ENCODE assay signal across 7 mouse cellular contexts in the genomic region with DNA sequence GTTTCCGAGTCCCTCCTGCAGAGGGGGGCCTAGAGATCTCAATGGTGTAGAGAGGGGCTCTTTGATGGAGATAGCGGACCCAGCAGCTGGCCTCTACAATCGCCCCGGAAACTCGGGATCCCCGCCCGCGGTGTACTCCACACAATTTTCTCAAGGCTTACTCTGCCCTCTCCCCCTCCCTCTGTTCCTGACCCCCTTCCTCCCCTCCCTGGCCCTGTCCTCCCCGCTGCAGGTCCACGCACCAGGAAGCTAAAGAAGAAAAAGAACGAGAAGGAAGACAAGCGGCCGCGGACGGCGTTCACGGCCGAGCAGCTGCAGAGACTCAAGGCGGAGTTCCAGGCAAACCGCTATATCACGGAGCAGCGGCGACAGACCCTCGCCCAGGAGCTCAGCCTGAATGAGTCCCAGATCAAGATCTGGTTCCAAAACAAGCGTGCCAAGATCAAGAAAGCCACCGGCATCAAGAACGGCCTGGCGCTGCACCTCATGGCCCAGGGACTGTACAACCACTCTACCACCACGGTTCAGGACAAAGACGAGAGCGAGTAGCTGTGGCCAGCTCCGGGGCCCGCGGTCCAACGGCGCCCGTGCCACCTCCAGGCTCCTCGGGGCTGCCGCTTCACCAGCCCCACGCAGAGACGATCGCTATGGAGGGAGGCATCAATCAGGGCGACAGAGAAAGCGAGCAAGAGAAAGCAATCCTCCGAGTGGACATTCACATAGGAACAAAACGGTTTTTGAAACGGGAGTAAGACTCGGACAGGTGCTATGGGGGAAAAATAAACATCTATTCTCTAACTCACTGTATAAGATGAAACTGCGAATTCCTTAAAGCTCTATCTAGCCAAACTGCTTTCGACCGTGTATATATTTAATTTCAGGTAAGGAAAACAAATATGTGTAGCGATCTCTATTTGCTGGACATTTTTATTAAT. TPM values are rescaled to one million over a fixed set of nuclear protein-coding genes. Genes with fewer than 3 reads are reported as not detected.
DNase-seq lines count a peak whose midpoint lies in the region; ATAC-seq lines count a peak whose summit lies in the region.

No protein-coding gene starts in this region.

- no peak overlapping the region for H3K4me2 ChIP-seq in lung, embryonic 16.5 days (ENCODE audit: low read depth, low read length)
- peak overlapping the region; percentile 42 for H3K4me2 ChIP-seq in embryonic facial prominence, embryonic 15.5 days (replicated peaks)
- H3K4me2 ChIP-seq in intestine, embryonic 15.5 days (replicated peaks): 0 out of 2 replicates have a peak overlapping the region, but pooled peaks have one; percentile 6

- WGBS in lung, embryonic 16.5 days: under 1% methylated on average over 51 of the region's 52 CpGs
- 3% methylated on average over 50 of the region's 52 CpGs for WGBS in embryonic facial prominence, embryonic 15.5 days
- WGBS in intestine, embryonic 15.5 days: 1% methylated on average over 52 of the region's 52 CpGs

- no peaks in the 10 kb centered on the region for H3K9me3 ChIP-seq in lung, embryonic 16.5 days (ENCODE audit: control insufficient read depth, low read length)
- no peaks in the 10 kb centered on the region for H3K9me3 ChIP-seq in embryonic facial prominence, embryonic 15.5 days (replicated peaks)
- H3K9me3 ChIP-seq in intestine, embryonic 15.5 days: no peaks in the 10 kb centered on the region

- ATAC-seq in lung, embryonic 16.5 days (ENCODE audit: low read depth): no peak
- no peak for ATAC-seq in embryonic facial prominence, embryonic 15.5 days (ENCODE audit: insufficient number of reproducible peaks, low FRiP score, low TSS enrichment, low read depth)
- ATAC-seq in intestine, embryonic 15.5 days: no peak

- H3K4me3 ChIP-seq in lung, embryonic 16.5 days (ENCODE audit: low read length): peak overlapping the region; percentile 5; the same call in 1 of the 2 replicates
- peak overlapping the region; percentile 28 for H3K4me3 ChIP-seq in embryonic facial prominence, embryonic 15.5 days (replicated peaks)
- 0 out of 2 replicates have a peak overlapping the region, but pooled peaks have one; percentile 3 for H3K4me3 ChIP-seq in intestine, embryonic 15.5 days (replicated peaks)

- DNase-seq in lung, adult 18-20 months: no peak
- peak; percentile 77 for DNase-seq in neural tube, embryonic 10.5 days (ENCODE audit: extremely low spot score, low spot score)
- DNase-seq in spleen, postnatal 10 days (ENCODE audit: low spot score in 2 of 2): no peak
- DNase-seq in right cerebral cortex, adult 18-20 months: no peak

- H3K4me1 ChIP-seq in lung, embryonic 16.5 days (replicated peaks; ENCODE audit: control insufficient read depth, insufficient read depth, low read length): peaks cover 15% of the 10 kb centered on the region
- peaks cover 31% of the 10 kb centered on the region for H3K4me1 ChIP-seq in embryonic facial prominence, embryonic 15.5 days
- peaks cover 15% of the 10 kb centered on the region for H3K4me1 ChIP-seq in intestine, embryonic 15.5 days (replicated peaks)

- peaks cover 91% of the 10 kb centered on the region for H3K27me3 ChIP-seq in lung, embryonic 16.5 days (ENCODE audit: control insufficient read depth, insufficient read depth, low read depth, low read length)
- peaks cover 93% of the 10 kb centered on the region for H3K27me3 ChIP-seq in embryonic facial prominence, embryonic 15.5 days
- peaks cover 93% of the 10 kb centered on the region for H3K27me3 ChIP-seq in intestine, embryonic 15.5 days (replicated peaks)

- H3K27ac ChIP-seq in lung, embryonic 16.5 days (ENCODE audit: low read length): no peak overlapping the region
- no peak overlapping the region for H3K27ac ChIP-seq in embryonic facial prominence, embryonic 15.5 days (replicated peaks)
- no peak overlapping the region for H3K27ac ChIP-seq in intestine, embryonic 15.5 days

- H3K9ac ChIP-seq in lung, embryonic 16.5 days (ENCODE audit: low read length): no peak overlapping the region
- H3K9ac ChIP-seq in embryonic facial prominence, embryonic 15.5 days: no peak overlapping the region
- no peak overlapping the region for H3K9ac ChIP-seq in intestine, embryonic 15.5 days

- H3K36me3 ChIP-seq in lung, embryonic 16.5 days (ENCODE audit: control insufficient read depth, insufficient read depth, low read length): no peaks in the 10 kb centered on the region
- no peaks in the 10 kb centered on the region for H3K36me3 ChIP-seq in embryonic facial prominence, embryonic 15.5 days
- no peaks in the 10 kb centered on the region for H3K36me3 ChIP-seq in intestine, embryonic 15.5 days

RNA-seq across cellular contexts. Expression of a gene that starts 4.7 kb away (rescaled TPM):
- 0.08 TPM in 1 of 2 replicates, not detected in the other for polyA plus RNA-seq in lung, embryonic 16.5 days (2015; fragmentation: Nextera tagmentation; extraction: Ambion mirVana)
- polyA plus RNA-seq in embryonic facial prominence, embryonic 15.5 days (2015; fragmentation: Nextera tagmentation; extraction: Ambion mirVana): 1.9 and 2.1 TPM in 2 replicates
- polyA plus RNA-seq in intestine, embryonic 15.5 days (2015; fragmentation: Nextera tagmentation; extraction: Ambion mirVana): not detected in 2 replicates
